In genomic region chr17:84365006-84365716, GRCm38 (mm10) we compare ENCODE assay signal across 8 mouse cellular contexts.
DNase-seq lines count a peak whose midpoint lies in the region; ATAC-seq and TF ChIP-seq lines count a peak whose summit lies in the region.

No protein-coding gene starts in this region.

- H3K4me2 ChIP-seq in neural tube, embryonic 12.5 days (replicated peaks) = no peak overlapping the region
- H3K4me2 ChIP-seq in hindbrain, embryonic 15.5 days = no peak overlapping the region
- H3K4me2 ChIP-seq in stomach, embryonic 14.5 days (replicated peaks; ENCODE audit: low read depth, low read length) = no peak overlapping the region

- H3K4me3 ChIP-seq in gastrocnemius, adult 2 months = no peak overlapping the region
- H3K4me3 ChIP-seq in neural tube, embryonic 12.5 days = no peak overlapping the region
- no peak overlapping the region for H3K4me3 ChIP-seq in hindbrain, embryonic 15.5 days
- H3K4me3 ChIP-seq in stomach, embryonic 14.5 days (ENCODE audit: low read depth, low read length) = no peak overlapping the region

- H3K4me1 ChIP-seq in neural tube, embryonic 12.5 days = peaks cover 26% of the 10 kb centered on the region
- peaks cover 43% of the 10 kb centered on the region for H3K4me1 ChIP-seq in hindbrain, embryonic 15.5 days (replicated peaks)
- peaks cover 45% of the 10 kb centered on the region for H3K4me1 ChIP-seq in stomach, embryonic 14.5 days (ENCODE audit: control insufficient read depth, insufficient read depth, low read length)

- intact Hi-C loops in gastrocnemius, adult 2 months (cut with DNase I) = no loop called here

- DNase-seq in gastrocnemius, adult 2 months = peak; percentile 68
- DNase-seq in gastrocnemius, adult 8-10 months (ENCODE audit: low spot score in 2 of 2) = no peak
- no peak for DNase-seq in neural tube, embryonic 10.5 days (ENCODE audit: extremely low spot score, low spot score)
- DNase-seq in spleen, postnatal 14 days (ENCODE audit: low spot score in 2 of 2) = no peak
- DNase-seq in layer of hippocampus, adult 9-10 months (ENCODE audit: low spot score) = no peak

- H3K9ac ChIP-seq in neural tube, embryonic 12.5 days = no peak overlapping the region
- H3K9ac ChIP-seq in hindbrain, embryonic 15.5 days = no peak overlapping the region
- no peak overlapping the region for H3K9ac ChIP-seq in stomach, embryonic 14.5 days (replicated peaks; ENCODE audit: low read depth, low read length)

- no peak for ATAC-seq in neural tube, embryonic 12.5 days (ENCODE audit: low FRiP score, low read depth)
- no peak for ATAC-seq in hindbrain, embryonic 15.5 days (ENCODE audit: low FRiP score, low read depth)
- ATAC-seq in stomach, embryonic 14.5 days (ENCODE audit: insufficient number of reproducible peaks, insufficient read depth, low FRiP score, low read depth) = no peak

- 56% methylated on average over 9 of the region's 9 CpGs for WGBS in neural tube, embryonic 12.5 days
- 59% methylated on average over 9 of the region's 9 CpGs for WGBS in hindbrain, embryonic 15.5 days
- WGBS in stomach, embryonic 14.5 days = 51% methylated on average over 9 of the region's 9 CpGs

- peak overlapping the region; percentile 88 for H3K27ac ChIP-seq in gastrocnemius, adult 2 months
- H3K27ac ChIP-seq in neural tube, embryonic 12.5 days = peak overlapping the region; percentile 59
- peak overlapping the region; percentile 58 for H3K27ac ChIP-seq in hindbrain, embryonic 15.5 days (replicated peaks)
- peak overlapping the region; percentile 87 for H3K27ac ChIP-seq in stomach, embryonic 14.5 days (ENCODE audit: low read length)

- no peaks in the 10 kb centered on the region for H3K36me3 ChIP-seq in neural tube, embryonic 12.5 days
- no peaks in the 10 kb centered on the region for H3K36me3 ChIP-seq in hindbrain, embryonic 15.5 days
- peaks cover 2% of the 10 kb centered on the region; the same call in 1 of the 2 replicates for H3K36me3 ChIP-seq in stomach, embryonic 14.5 days (ENCODE audit: control insufficient read depth, insufficient read depth, low read length)

- no peaks in the 10 kb centered on the region for H3K27me3 ChIP-seq in neural tube, embryonic 12.5 days (replicated peaks)
- no peaks in the 10 kb centered on the region for H3K27me3 ChIP-seq in hindbrain, embryonic 15.5 days
- H3K27me3 ChIP-seq in stomach, embryonic 14.5 days (ENCODE audit: control insufficient read depth, insufficient read depth, low read length) = no peaks in the 10 kb centered on the region

- H3K9me3 ChIP-seq in neural tube, embryonic 12.5 days = no peaks in the 10 kb centered on the region
- no peaks in the 10 kb centered on the region for H3K9me3 ChIP-seq in hindbrain, embryonic 15.5 days
- H3K9me3 ChIP-seq in stomach, embryonic 14.5 days (ENCODE audit: control insufficient read depth, low read depth, low read length) = no peaks in the 10 kb centered on the region

- TF ChIP-seq CTCF in gastrocnemius, adult 2 months (IDR thresholded peaks at IDR 0.05) = no peak
